Mouse (Mus musculus) forebrain, embryonic 12.5 days (tissue): ENCODE data around the gene Aff4. TPM values are rescaled to one million over a fixed set of nuclear protein-coding genes. Genes with fewer than 3 reads are reported as not detected.
"Not testable (repeated sequence)": the region's sequence is repeated elsewhere in the genome, so short reads cannot be mapped to it uniquely, and the experiment has no call there.

Experiments
- ATAC-seq: fragments of 200-750 bp; cut with Nextera tagmentation; 2 replicates; pipeline ENCODE4 v1.8.0; 2017; ENCODE audit warnings: moderate TSS enrichment; ENCODE audit not compliant: low FRiP score
- H3K27ac ChIP-seq: fragments of 300-500 bp; sonication (generic); 2 replicates; pipeline ENCODE4 v1.5.1; 2016; ENCODE audit warnings: mild to moderate bottlenecking
- H3K27me3 ChIP-seq: fragments of 300-500 bp; sonication (generic); 2 replicates; pipeline ENCODE4 v1.6.1; 2016; ENCODE audit warnings: mild to moderate bottlenecking
- H3K36me3 ChIP-seq: fragments of 300-500 bp; sonication (generic); replicated peaks from 2 replicates; pipeline ENCODE4 v1.6.1; 2016; ENCODE audit warnings: mild to moderate bottlenecking
- H3K4me1 ChIP-seq: fragments of 300-500 bp; sonication (generic); 2 replicates; pipeline ENCODE4 v1.6.1; 2016
- H3K4me2 ChIP-seq: fragments of 300-500 bp; sonication (generic); 2 replicates; pipeline ENCODE4 v1.6.1; 2016; ENCODE audit warnings: mild to moderate bottlenecking, moderate library complexity
- H3K4me3 ChIP-seq: fragments of 300-500 bp; sonication (generic); replicated peaks from 2 replicates; pipeline ENCODE4 v1.5.1; 2016; ENCODE audit warnings: mild to moderate bottlenecking
- H3K9ac ChIP-seq: fragments of 300-500 bp; sonication (generic); 2 replicates; pipeline ENCODE4 v1.6.1; 2016; ENCODE audit warnings: mild to moderate bottlenecking
- H3K9me3 ChIP-seq: fragments of 300-500 bp; sonication (generic); 2 replicates; pipeline ENCODE4 v1.6.1; 2016
- WGBS: fragments of 180-500 bp; shearing (Covaris S2); methylation state at CpG from one replicate; pipeline ENCODE4 v1.1.7; 2016; 5-methylcytosine and 5-hydroxymethylcytosine counted together
- polyA plus RNA-seq: library from polyadenylated mRNA; unstranded; fragments of >200 nt; fragmentation: Nextera tagmentation; extraction: Ambion mirVana; gene quantifications from 2 replicates; pipeline ENCODE4 v1.2.1, GENCODE M21; 2016

Aff4 gene
- polyA plus RNA-seq = 66.9 and 77.6 TPM in 2 replicates

DNA sequence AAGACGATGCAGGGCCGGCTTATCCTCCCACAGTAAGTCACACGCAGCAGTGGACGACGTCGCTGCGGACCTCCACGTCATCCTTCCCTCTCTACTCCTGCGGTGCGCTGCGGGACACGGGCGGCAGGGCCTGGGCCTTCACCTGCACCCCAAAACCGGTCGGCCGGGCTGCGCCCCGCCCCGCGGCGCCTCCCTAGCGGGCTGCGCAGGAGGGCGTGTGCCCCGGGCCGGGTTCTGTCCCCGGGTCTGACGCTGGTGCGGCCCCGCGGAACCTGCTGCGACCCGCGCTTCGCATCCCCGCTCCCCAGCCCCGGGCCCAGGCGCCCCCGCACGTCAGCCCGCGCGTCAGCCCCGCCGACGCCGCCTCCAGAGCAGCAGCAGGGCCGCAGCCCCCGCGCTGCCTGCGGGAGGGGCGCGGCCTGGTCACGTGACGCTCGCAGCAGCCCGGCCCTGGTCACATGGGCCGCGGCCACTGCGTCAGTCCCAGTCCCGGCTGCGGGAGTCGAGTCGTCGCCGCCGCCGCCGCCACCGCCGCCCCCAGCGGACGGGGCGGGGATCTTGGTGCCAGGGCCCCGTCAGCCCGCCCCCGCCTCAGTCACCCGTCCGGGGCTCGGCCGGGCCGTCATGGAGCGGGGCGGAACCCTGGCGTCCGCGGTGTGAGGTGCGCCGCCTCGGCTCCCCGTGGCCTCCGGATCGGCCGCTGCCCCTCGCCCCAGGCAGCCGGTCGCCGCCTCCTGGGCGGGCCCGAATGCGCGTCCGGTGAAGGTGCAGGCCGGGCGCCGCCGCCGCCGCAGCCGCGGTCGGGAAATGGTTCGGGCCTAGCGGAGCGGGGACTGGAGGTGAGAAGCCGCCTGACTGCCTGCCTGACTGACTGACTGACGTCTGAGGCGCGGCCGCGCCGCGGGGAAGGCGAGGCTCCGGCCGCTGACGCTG is at the start of gene Aff4:
Gene Aff4 (plus strand): TSS at position 543 of the 933 bp plus-strand sequence.
- under 1% methylated on average over 118 of the region's 127 CpGs for WGBS
- H3K9me3 ChIP-seq = no peaks in the 10 kb centered on the region
- peak; percentile 98 for ATAC-seq
- peak within 1 kb of the TSS; percentile 98 for H3K9ac ChIP-seq
- H3K4me2 ChIP-seq = peak within 1 kb of the TSS; percentile 80
- H3K4me3 ChIP-seq = peak within 1 kb of the TSS; percentile 98
- peak within 1 kb of the TSS; percentile 97 for H3K27ac ChIP-seq
- no peaks in the 10 kb centered on the region for H3K27me3 ChIP-seq
- no peaks in the 10 kb centered on the region for H3K36me3 ChIP-seq
- peaks cover 14% of the 10 kb centered on the region for H3K4me1 ChIP-seq

GRCm38 (mm10) chr11:53301167-53301515 is 49.5 kb upstream of the Aff4 start:
- Histone ChIP-seq H3K4me3 (peak overlapping the region; percentile 99), H3K9me3 (no peaks in the 10 kb centered on the region), H3K36me3 (no peaks in the 10 kb centered on the region), H3K27ac (peak overlapping the region; percentile 97), H3K4me1 (peaks cover 28% of the 10 kb centered on the region), H3K4me2 (peak overlapping the region; percentile 69), H3K9ac (peak overlapping the region; percentile 99), H3K27me3 (no peaks in the 10 kb centered on the region)
- 53% methylated on average over 9 of the region's 9 CpGs for WGBS
- 0 out of 2 replicates have a peak, but pooled peaks have one; percentile 1 for ATAC-seq

- ATAC-seq = no peak
- WGBS = 85% methylated on average over 14 of the region's 14 CpGs
- H3K36me3 ChIP-seq = no peaks in the 10 kb centered on the region
These were observed 46.4 kb upstream of the Aff4 start for GRCm38 (mm10) chr11:53304044-53304840.

DNA sequence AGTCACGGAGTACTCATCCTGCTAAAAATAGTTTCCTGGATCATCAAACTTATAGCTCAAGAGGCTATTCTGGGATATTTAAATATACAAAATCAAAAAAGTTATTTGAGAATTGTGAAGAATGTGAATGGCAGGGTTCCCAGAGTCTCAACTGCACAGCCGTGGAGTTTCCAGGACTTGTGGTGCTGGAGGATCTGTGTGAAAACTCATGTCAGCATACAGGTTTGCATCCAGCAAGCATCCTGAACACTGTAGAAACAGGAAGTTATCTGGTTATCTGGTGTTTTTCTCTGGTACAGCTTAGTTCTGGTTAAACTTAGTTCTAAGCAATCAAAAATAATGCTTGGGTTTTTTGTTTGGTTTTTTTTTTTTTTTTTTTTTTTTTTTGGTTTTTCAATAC is 43.7 kb upstream of the Aff4 start:
- H3K4me3 ChIP-seq = no peak overlapping the region
- H3K4me1 ChIP-seq = no peaks in the 10 kb centered on the region
- no peaks in the 10 kb centered on the region for H3K27me3 ChIP-seq
- no peaks in the 10 kb centered on the region for H3K9me3 ChIP-seq
- no peaks in the 10 kb centered on the region for H3K36me3 ChIP-seq
- ATAC-seq = no peak
- H3K4me2 ChIP-seq = no peak overlapping the region
- WGBS = 92% methylated on average over 2 of the region's 2 CpGs
- no peak overlapping the region for H3K9ac ChIP-seq
- H3K27ac ChIP-seq = no peak overlapping the region

More at GRCm38 (mm10) chr11:53304044-53304840, 46.4 kb upstream of the Aff4 start:
- Histone ChIP-seq H3K4me1 (peaks cover 9% of the 10 kb centered on the region), H3K9me3 (no peaks in the 10 kb centered on the region), H3K4me3 (no peak overlapping the region), H3K27me3 (no peaks in the 10 kb centered on the region), H3K27ac (no peak overlapping the region), H3K9ac (no peak overlapping the region), H3K4me2 (no peak overlapping the region)

GRCm38 (mm10) chr11:53307558-53308065 is 43.0 kb upstream of the Aff4 start:
- WGBS = 77% methylated on average over 10 of the region's 10 CpGs
- Histone ChIP-seq H3K27me3 (no peaks in the 10 kb centered on the region), H3K4me1 (no peaks in the 10 kb centered on the region), H3K36me3 (no peaks in the 10 kb centered on the region), H3K4me3 (no peak overlapping the region), H3K27ac (no peak overlapping the region), H3K4me2 (no peak overlapping the region), H3K9ac (no peak overlapping the region), H3K9me3 (no peaks in the 10 kb centered on the region)
- ATAC-seq = no peak

GRCm38 (mm10) chr11:53308251-53308864 is 42.3 kb upstream of the Aff4 start:
- no peaks in the 10 kb centered on the region for H3K9me3 ChIP-seq
- H3K27ac ChIP-seq = no peak overlapping the region
- H3K9ac ChIP-seq = no peak overlapping the region
- H3K27me3 ChIP-seq = no peaks in the 10 kb centered on the region
- H3K4me2 ChIP-seq = no peak overlapping the region
- no peak overlapping the region for H3K4me3 ChIP-seq
- no peak for ATAC-seq
- no peaks in the 10 kb centered on the region for H3K4me1 ChIP-seq
- no peaks in the 10 kb centered on the region for H3K36me3 ChIP-seq

- H3K4me3 ChIP-seq = no peak overlapping the region
- H3K27ac ChIP-seq = no peak overlapping the region
- 82% methylated on average over 2 of the region's 2 CpGs for WGBS
- H3K9ac ChIP-seq = no peak overlapping the region
- no peaks in the 10 kb centered on the region for H3K4me1 ChIP-seq
- H3K27me3 ChIP-seq = no peaks in the 10 kb centered on the region
- ATAC-seq = no peak
- no peak overlapping the region for H3K4me2 ChIP-seq
- H3K36me3 ChIP-seq = no peaks in the 10 kb centered on the region
- H3K9me3 ChIP-seq = no peaks in the 10 kb centered on the region
These were observed 41.7 kb upstream of the Aff4 start for GRCm38 (mm10) chr11:53308884-53309310.

DNA sequence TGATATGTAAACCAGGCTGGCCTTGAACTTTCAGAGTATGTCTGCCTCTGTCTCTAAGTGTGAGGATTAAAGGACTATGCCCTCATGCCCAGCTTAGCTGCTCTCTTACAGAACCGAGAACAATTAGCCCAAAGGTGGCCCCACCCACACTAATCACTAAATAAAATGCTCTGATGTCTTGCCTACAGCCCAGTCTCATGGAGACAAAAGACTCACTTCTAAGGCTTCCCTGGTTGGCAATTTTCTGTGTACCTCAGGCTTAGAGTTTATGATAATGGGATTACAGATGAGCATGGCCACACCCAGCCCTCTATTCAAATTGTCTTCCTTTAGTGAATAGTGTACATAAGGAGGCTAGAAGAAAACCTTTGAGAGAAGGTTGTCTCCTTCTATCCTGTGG is 39.2 kb upstream of the Aff4 start:
- WGBS = 15% methylated on average over 1 of the region's 1 CpGs
- Histone ChIP-seq H3K36me3 (no peaks in the 10 kb centered on the region), H3K27me3 (no peaks in the 10 kb centered on the region), H3K9me3 (no peaks in the 10 kb centered on the region), H3K4me3 (no peak overlapping the region), H3K4me2 (no peak overlapping the region), H3K9ac (no peak overlapping the region), H3K27ac (no peak overlapping the region), H3K4me1 (no peaks in the 10 kb centered on the region)
- ATAC-seq = no peak

DNA sequence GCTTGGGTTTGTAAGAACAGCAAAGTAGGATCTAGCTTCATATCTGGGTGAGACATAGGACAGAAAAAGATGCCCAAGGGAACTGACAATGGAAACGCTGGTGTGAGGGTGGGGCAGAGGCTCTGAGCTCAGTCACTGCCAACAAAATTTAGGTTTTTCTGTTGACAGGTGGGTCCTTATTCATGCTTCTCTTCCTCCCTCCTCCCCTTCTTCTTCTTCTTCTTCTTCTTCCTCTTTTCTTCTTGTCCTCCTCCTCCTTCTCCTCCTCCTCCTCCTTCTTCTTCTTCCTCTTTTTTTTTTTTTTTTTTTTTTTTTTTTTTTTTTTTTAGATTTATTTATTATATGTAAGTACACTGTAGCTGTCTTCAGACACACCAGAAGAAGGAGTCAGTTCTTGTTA is 37.8 kb upstream of the Aff4 start:
- WGBS = 83% methylated on average over 1 of the region's 1 CpGs
- H3K27me3 ChIP-seq, ATAC-seq, H3K9me3 ChIP-seq, H3K4me1 ChIP-seq, H3K4me3 ChIP-seq, H3K36me3 ChIP-seq, H3K27ac ChIP-seq, H3K9ac ChIP-seq, H3K4me2 ChIP-seq: not testable (repeated sequence)

DNA sequence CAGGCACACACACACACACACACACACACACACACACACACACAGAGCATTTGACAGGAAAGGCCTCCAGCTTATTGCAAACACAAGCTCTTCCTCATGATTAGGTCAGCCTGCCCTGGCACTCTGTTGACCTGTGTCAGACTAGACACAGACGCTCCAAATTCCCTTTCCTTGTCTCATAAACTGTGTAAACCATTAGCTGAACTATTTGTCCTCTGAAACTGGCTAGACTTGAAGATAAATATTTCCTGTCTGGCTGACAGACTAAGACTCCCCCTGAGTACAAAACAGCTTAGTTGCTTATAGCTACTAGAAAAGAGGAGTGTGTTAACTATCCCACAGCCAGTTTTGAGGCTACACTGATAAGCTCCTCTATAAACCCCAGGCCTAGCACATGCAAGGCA is 35.9 kb upstream of the Aff4 start:
- no peaks in the 10 kb centered on the region for H3K27me3 ChIP-seq
- H3K4me3 ChIP-seq = no peak overlapping the region
- WGBS = 79% methylated on average over 1 of the region's 1 CpGs
- no peak overlapping the region for H3K27ac ChIP-seq
- H3K9ac ChIP-seq = no peak overlapping the region
- H3K4me2 ChIP-seq = no peak overlapping the region
- no peaks in the 10 kb centered on the region for H3K4me1 ChIP-seq
- no peaks in the 10 kb centered on the region for H3K36me3 ChIP-seq
- no peak for ATAC-seq
- no peaks in the 10 kb centered on the region for H3K9me3 ChIP-seq

DNA sequence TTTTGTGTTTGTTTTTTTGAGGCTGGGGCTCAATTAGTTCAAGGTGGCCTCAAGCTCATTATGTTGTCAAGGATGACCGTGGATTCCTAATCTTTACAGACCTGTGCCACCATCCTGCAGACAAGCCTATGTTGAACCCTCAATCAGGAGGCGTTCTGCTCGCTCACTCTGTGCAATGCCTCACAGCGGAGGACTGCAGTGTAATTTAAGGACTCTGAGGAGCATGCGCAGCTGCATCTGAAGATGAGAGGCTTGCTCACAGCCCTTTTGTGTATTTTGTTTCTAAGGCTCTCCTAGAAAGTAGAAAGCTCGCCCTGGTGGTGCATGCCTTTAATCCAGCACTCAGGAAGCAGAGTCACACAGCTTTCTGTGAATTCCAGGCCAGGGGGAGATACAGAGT is 33.6 kb upstream of the Aff4 start:
- Histone ChIP-seq H3K4me2 (no peak overlapping the region), H3K9me3 (no peaks in the 10 kb centered on the region), H3K9ac (no peak overlapping the region), H3K27ac (no peak overlapping the region), H3K27me3 (no peaks in the 10 kb centered on the region), H3K36me3 (no peaks in the 10 kb centered on the region), H3K4me3 (no peak overlapping the region), H3K4me1 (no peaks in the 10 kb centered on the region)
- ATAC-seq = no peak
- 54% methylated on average over 6 of the region's 6 CpGs for WGBS

DNA sequence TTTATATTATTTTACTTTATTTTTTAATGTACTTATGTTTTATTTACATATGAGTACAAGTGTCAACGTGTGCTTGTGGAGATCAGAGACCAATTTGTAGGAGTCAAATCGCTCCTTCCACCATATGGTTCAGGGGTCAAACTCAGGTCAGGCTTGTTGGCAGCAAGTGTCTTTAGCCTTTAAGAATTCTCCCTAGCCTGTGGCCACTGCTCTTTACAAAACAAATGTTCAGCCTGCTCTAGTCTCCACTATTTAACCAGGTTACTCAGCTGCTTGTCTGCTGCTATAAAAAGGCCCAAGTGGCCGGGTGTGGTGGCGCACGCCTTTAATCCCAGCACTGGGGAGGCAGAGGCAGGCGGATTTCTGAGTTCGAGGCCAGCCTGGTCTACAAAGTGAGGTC is 32.6 kb upstream of the Aff4 start:
- Histone ChIP-seq H3K4me3 (no peak overlapping the region), H3K4me1 (no peaks in the 10 kb centered on the region), H3K36me3 (no peaks in the 10 kb centered on the region), H3K27ac (no peak overlapping the region), H3K4me2 (no peak overlapping the region), H3K9me3 (no peaks in the 10 kb centered on the region), H3K9ac (no peak overlapping the region), H3K27me3 (no peaks in the 10 kb centered on the region; the same call in 1 of the 2 replicates)
- WGBS = 83% methylated on average over 7 of the region's 7 CpGs
- no peak for ATAC-seq
